Mouse (Mus musculus) urinary bladder, postnatal 14 days (tissue): ENCODE measurements around the gene Tasp1.
"Not testable (repeated sequence)": the region's sequence is repeated elsewhere in the genome, so short reads cannot be mapped to it uniquely, and the experiment has no call there.

Source experiments
- DNase-seq: peaks from one replicate; pipeline ENCODE4 v3.0.0; 2021; ENCODE audit warnings: low spot score

Gene Tasp1

GRCm38 (mm10) chr2:139883581-139884263 lies 182.9 kb downstream of the Tasp1 start:
- peak; percentile 25 for DNase-seq

- DNase-seq, result no peak
Measured at GRCm38 (mm10) chr2:139878052-139878621, 188.5 kb downstream of the Tasp1 start.

- no peak for DNase-seq
Measured at GRCm38 (mm10) chr2:139875876-139876275, 190.7 kb downstream of the Tasp1 start.

GRCm38 (mm10) chr2:139874173-139874572 lies 192.4 kb downstream of the Tasp1 start:
- DNase-seq, result no peak

- no peak for DNase-seq
Measured at GRCm38 (mm10) chr2:139873762-139874161, 192.8 kb downstream of the Tasp1 start.

- DNase-seq, result not testable (repeated sequence)
Measured at GRCm38 (mm10) chr2:139869071-139869470, 197.5 kb downstream of the Tasp1 start.

- not testable (repeated sequence) for DNase-seq
Measured at GRCm38 (mm10) chr2:139863396-139863795, 203.2 kb downstream of the Tasp1 start.

- no peak for DNase-seq
Measured at GRCm38 (mm10) chr2:139860133-139860494, 206.5 kb downstream of the Tasp1 start.

- DNase-seq, result peak; percentile 9
Measured at GRCm38 (mm10) chr2:139859424-139860132, 207.0 kb downstream of the Tasp1 start.

- DNase-seq, result no peak
Measured at GRCm38 (mm10) chr2:139849621-139850020, 217.0 kb downstream of the Tasp1 start.

- DNase-seq, result no peak
Measured at GRCm38 (mm10) chr2:139841359-139841758, 225.2 kb downstream of the Tasp1 start.

- DNase-seq, result no peak
Measured at GRCm38 (mm10) chr2:139840941-139841340, 225.7 kb downstream of the Tasp1 start.

- no peak for DNase-seq
Measured at GRCm38 (mm10) chr2:139821589-139822378, 244.8 kb downstream of the Tasp1 start.

- no peak for DNase-seq
Measured at GRCm38 (mm10) chr2:139817275-139817674, 249.3 kb downstream of the Tasp1 start.

- no peak for DNase-seq
Measured at GRCm38 (mm10) chr2:139807887-139808286, 258.7 kb downstream of the Tasp1 start.

- no peak for DNase-seq
Measured at GRCm38 (mm10) chr2:139804041-139804440, 262.6 kb downstream of the Tasp1 start.

GRCm38 (mm10) chr2:139792345-139793120 lies 274.1 kb downstream of the Tasp1 start:
- DNase-seq, result peak; percentile 45

- DNase-seq, result peak; percentile 50
Measured at GRCm38 (mm10) chr2:139788658-139789057, 277.9 kb downstream of the Tasp1 start.

GRCm38 (mm10) chr2:139784946-139785345 lies 281.7 kb downstream of the Tasp1 start:
- DNase-seq, result no peak

GRCm38 (mm10) chr2:139784465-139784864 lies 282.1 kb downstream of the Tasp1 start:
- DNase-seq, result no peak
